Mouse (Mus musculus) heart, postnatal 0 days (tissue): Measurements from ENCODE around the gene Lrrc27. TPM values are rescaled to one million over a fixed set of nuclear protein-coding genes. Genes with fewer than 3 reads are reported as not detected.

Experiments used
- ATAC-seq: fragments of 200-750 bp; cut with Nextera tagmentation; 2 replicates; pipeline ENCODE4 v1.8.0; 2017; ENCODE audit warnings: low read depth, moderate number of reproducible peaks, moderate library complexity; ENCODE audit not compliant: insufficient read depth
- DNase-seq: peaks from one replicate; pipeline ENCODE4 v3.0.0-alpha.2; 2016; ENCODE audit warnings: low spot score
- H3K27ac ChIP-seq: fragments of 300-500 bp; sonication (generic); 2 replicates; pipeline ENCODE4 v1.5.1; 2014; ENCODE audit warnings: low read depth, mild to moderate bottlenecking
- H3K27me3 ChIP-seq: fragments of 300-500 bp; sonication (generic); 2 replicates; pipeline ENCODE4 v1.6.1; 2014; ENCODE audit warnings: low read length, mixed read lengths; ENCODE audit not compliant: control insufficient read depth, insufficient read depth
- H3K36me3 ChIP-seq: fragments of 300-500 bp; sonication (generic); replicated peaks from 2 replicates; pipeline ENCODE4 v1.6.1; 2014; ENCODE audit warnings: low read length, mixed read lengths; ENCODE audit not compliant: control insufficient read depth, insufficient read depth
- H3K4me1 ChIP-seq: fragments of 300-500 bp; sonication (generic); 2 replicates; pipeline ENCODE4 v1.6.1; 2014; ENCODE audit warnings: antibody characterized with exemption; ENCODE audit not compliant: control insufficient read depth, insufficient read depth
- H3K4me2 ChIP-seq: fragments of 300-500 bp; sonication (generic); 2 replicates; pipeline ENCODE4 v1.6.1; 2014; ENCODE audit warnings: low read depth, mild to moderate bottlenecking, low read length, moderate library complexity
- H3K4me3 ChIP-seq: fragments of 300-500 bp; sonication (generic); 2 replicates; pipeline ENCODE4 v1.5.1; 2014; ENCODE audit warnings: low read depth, low read length
- H3K9ac ChIP-seq: fragments of 300-500 bp; sonication (generic); replicated peaks from 2 replicates; pipeline ENCODE4 v1.6.1; 2014; ENCODE audit warnings: low read depth, low read length, mixed read lengths
- H3K9me3 ChIP-seq: fragments of 300-500 bp; sonication (generic); replicated peaks from 2 replicates; pipeline ENCODE4 v1.6.1; 2016; ENCODE audit warnings: low read length; ENCODE audit not compliant: control insufficient read depth
- CTCF ChIP-seq: IDR thresholded peaks from 2 replicates; pipeline ENCODE4 v1.5.1; 2016; ENCODE audit warnings: antibody characterized with exemption, control low read depth, low read depth
- EP300 ChIP-seq: IDR thresholded peaks from 2 replicates; pipeline ENCODE4 v1.6.1; 2016; ENCODE audit warnings: antibody characterized with exemption, low read depth
- WGBS: fragments of 180-500 bp; shearing (Covaris S2); extraction: QIAGEN DNeasy Blood & Tissue Kit; methylation state at CpG from one replicate; pipeline ENCODE4 v1.1.7; 2014; 5-methylcytosine and 5-hydroxymethylcytosine counted together
- polyA plus RNA-seq: library from polyadenylated mRNA; unstranded; fragments of >200 nt; fragmentation: Nextera tagmentation; extraction: Ambion mirVana; gene quantifications from 2 replicates; pipeline ENCODE4 v1.2.1, GENCODE M21; 2015
- total RNA-seq: library from RNA; depleted of rRNA; stranded (reverse); fragments of >200 nt; gene quantifications from 2 replicates; pipeline ENCODE4 v1.2.3, GENCODE M21; 2014; ENCODE audit warnings: low replicate concordance

Gene Lrrc27
- total and polyA plus RNA-seq, 2 experiments from 2014 or later: 1.9 to 5.0 TPM

DNA sequence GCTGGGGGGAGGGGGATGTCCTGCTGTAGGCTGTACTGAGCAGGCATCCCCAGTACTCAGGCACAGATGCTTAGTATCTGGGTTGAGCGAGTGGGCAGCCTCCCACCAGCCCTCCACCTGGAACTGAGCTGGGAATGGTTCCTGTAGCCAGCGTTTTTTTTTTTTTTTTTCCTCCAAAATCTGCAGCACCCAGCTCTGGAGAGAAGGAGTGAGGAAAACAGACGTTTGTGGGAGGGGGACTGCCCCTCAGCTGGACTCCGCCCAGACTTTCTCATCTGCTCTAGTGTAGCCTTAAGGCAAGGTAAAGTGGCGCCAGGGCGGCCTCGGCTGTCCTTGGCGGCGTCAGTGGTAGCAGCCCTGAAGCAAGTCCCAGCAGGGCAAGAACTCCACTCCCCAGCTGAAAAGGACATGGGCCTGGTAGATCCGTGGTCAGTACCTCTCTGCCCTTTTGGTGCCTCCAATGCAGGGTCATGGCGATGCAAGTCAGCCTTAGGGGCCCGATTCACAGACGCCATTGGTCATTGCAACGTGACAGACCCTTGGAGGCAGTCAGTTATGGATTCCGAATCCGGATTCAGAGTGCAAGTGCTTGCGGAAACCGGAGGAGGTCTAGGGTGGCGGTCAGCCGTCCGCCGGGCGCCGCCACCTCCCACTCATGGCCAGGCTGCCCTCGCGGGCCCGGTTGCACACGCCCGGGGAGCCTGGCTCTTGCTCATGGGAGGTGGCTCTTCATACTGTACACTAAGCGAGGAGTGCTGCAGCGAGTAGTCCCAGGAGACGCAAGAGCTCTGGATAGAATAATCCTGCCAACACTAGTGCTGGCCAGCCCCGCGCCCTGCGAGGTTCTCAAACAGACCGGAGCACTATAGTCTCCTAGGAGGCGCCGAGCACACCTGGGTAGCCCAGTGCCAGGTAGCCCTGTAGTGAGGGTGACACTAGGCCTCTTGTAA lies 34.4 kb downstream of the Lrrc27 start:
- DNase-seq (no peak), ATAC-seq (peak; percentile 47)
- H3K4me3 ChIP-seq: peak overlapping the region; percentile 88
- peak overlapping the region; percentile 98 for H3K4me2 ChIP-seq
- TF ChIP-seq EP300: no peak
- no peak for TF ChIP-seq CTCF
- no peaks in the 10 kb centered on the region for H3K9me3 ChIP-seq
- peak overlapping the region; percentile 91 for H3K27ac ChIP-seq
- 11% methylated on average over 38 of the region's 38 CpGs for WGBS
- no peaks in the 10 kb centered on the region for H3K36me3 ChIP-seq
- H3K27me3 ChIP-seq: no peaks in the 10 kb centered on the region
- peak overlapping the region; percentile 85 for H3K9ac ChIP-seq
- H3K4me1 ChIP-seq: peaks cover 46% of the 10 kb centered on the region

DNA sequence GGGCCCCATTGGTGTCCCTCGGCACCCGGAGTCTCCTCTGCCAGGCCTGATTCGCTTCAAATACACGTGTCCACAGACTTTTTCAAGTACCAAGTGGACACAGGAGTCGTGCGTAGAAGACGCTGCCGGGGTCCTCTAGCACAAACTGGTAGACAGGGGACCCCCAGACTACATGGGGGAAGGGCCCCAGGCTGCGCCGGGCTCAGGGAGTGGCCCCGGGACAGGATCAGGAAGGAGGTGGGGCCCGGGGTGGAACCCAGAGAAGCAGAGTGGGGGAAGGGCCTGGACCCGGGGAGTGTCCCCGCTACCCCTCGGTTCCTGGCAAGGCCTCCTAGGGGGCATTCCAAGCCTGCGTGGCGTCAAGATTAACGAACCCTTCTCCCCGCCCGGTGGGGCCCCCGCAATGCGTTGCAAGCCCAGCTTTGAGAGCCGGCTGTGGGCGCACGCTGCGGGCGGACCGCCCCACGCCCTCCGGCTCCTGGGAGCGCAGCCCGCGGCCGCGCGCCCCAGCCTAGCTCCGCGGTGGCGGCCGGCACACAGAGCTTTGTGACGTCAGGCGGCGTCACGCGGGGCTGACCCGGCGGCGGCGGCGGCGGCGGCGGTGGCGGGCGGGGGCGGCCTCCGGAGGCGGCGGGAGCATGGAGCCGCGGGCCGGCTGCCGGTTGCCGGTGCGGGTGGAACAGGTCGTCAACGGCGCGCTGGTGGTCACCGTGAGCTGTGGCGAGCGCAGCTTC lies 35.3 kb downstream of the Lrrc27 start, which contains the start of gene Pwwp2b:
TSS of gene Pwwp2b (plus strand) at position 602 of the 734 bp plus-strand sequence.
- no peak for TF ChIP-seq CTCF
- no peak for TF ChIP-seq EP300
- no peaks in the 10 kb centered on the region for H3K27me3 ChIP-seq
- DNase-seq (peak; percentile 74), ATAC-seq (peak; percentile 87)
- no peaks in the 10 kb centered on the region for H3K9me3 ChIP-seq
- peak within 1 kb of the TSS; percentile 88 for H3K4me3 ChIP-seq
- H3K4me1 ChIP-seq: peaks cover 54% of the 10 kb centered on the region
- peak within 1 kb of the TSS; percentile 91 for H3K27ac ChIP-seq
- peak within 1 kb of the TSS; percentile 98 for H3K4me2 ChIP-seq
- WGBS: under 1% methylated on average over 53 of the region's 72 CpGs
- peak within 1 kb of the TSS; percentile 85 for H3K9ac ChIP-seq
- no peaks in the 10 kb centered on the region for H3K36me3 ChIP-seq

DNA sequence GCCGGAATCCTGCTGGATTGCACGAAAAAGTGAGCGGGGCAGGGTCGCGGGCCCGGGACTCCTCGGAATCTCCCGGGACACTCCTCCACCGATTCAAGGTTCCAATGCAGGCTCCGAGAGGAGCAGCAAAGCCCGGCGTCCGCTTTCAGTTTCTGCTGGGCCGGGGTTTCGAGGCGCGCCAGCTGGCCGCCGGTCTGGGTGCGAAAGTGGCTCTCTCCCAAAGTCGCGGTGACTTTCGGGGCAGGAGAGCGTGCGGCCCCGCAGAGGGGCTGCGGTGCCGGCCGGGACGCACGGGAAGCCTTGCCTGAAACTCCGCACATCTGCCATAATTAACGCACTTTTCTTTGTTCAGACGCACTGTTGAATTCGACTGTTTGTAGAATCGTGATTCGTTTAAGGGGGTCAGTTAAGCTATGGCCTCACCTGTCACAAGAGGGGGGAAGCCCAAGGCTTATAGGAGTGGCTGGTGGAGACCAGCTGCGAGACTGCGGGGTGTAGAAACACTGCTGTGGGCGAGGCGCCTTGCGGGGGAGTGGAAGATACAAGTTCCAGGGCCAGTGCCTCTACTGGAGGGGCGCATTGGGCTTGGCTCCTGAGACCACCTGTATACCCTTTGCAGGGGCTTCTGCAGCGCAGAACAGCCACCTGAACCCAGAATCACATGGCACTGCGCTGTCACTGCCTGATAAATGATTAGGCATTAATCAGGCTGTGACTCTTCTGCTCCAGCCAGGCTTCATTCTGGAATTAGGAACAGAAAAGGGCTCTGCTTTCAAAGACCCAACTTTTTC lies 36.0 kb downstream of the Lrrc27 start:
- Histone ChIP-seq H3K36me3 (no peaks in the 10 kb centered on the region), H3K4me1 (peaks cover 62% of the 10 kb centered on the region), H3K4me3 (peak overlapping the region; percentile 88), H3K9ac (peak overlapping the region; percentile 85), H3K9me3 (no peaks in the 10 kb centered on the region), H3K27me3 (no peaks in the 10 kb centered on the region), H3K27ac (peak overlapping the region; percentile 91), H3K4me2 (peak overlapping the region; percentile 98)
- WGBS: 3% methylated on average over 45 of the region's 45 CpGs
- DNase-seq (no peak), ATAC-seq (peak; percentile 15)
- TF ChIP-seq EP300 (no peak), CTCF (no peak)

DNA sequence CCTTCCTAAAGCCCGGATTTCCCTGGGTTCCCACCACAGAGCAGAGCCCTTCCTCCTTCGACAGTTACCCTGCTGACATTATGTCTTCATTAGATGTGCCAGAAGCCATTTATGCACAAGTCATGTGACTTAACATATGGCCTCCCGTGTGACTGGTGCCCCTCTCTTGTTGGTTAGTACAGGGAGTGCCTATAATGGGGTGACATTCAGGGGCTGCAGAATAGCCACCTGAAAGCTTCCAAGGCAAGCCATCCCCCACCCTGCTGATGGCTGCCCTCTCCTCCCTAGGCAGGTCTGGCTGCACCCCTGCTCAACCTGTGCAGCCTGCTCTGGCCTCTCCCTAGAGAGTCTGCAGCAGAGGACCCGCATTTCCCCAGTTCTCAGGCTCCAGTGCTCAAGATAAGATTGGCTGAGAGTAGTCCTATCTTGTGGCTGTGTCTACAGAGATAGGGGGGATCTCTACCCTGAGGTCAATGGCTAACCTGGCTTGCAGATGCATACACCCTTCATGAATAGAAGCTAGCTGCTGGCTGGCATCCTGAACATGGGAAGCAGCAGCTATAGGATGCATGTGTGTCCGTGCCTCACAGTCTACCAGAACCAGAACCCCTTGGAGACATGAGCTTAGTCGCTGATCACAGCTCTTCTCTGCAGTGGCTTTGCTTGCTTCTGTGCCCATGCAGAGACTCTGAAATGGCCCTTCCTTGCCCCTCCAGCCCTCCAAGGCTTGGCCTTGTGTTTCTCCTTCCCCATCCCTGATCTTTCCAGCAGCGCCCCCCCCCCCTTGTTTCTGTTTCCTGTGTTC lies 36.8 kb downstream of the Lrrc27 start:
- TF ChIP-seq CTCF (no peak), EP300 (no peak)
- Histone ChIP-seq H3K27ac (peak overlapping the region; percentile 91), H3K27me3 (no peaks in the 10 kb centered on the region), H3K4me3 (peak overlapping the region; percentile 88), H3K9me3 (no peaks in the 10 kb centered on the region), H3K4me2 (peak overlapping the region; percentile 98), H3K9ac (peak overlapping the region; percentile 85; the same call in 1 of the 2 replicates), H3K4me1 (peaks cover 63% of the 10 kb centered on the region), H3K36me3 (no peaks in the 10 kb centered on the region)
- no peak for ATAC-seq
- WGBS: 30% methylated on average over 7 of the region's 7 CpGs
- DNase-seq: no peak
